Mouse (Mus musculus) right cerebral cortex, postnatal 25 days (tissue): ENCODE data around the gene Sppl3.
"Not testable (repeated sequence)": the region's sequence is repeated elsewhere in the genome, so short reads cannot be mapped to it uniquely, and the experiment has no call there.

Experiments
- DNase-seq: peaks from one replicate; pipeline ENCODE4 v3.0.0; 2022

Gene Sppl3

GRCm38 (mm10) chr5:115076144-115076901 is 65.4 kb downstream of the Sppl3 start:
- no peak for DNase-seq

GRCm38 (mm10) chr5:115081636-115082035 is 70.7 kb downstream of the Sppl3 start:
- no peak for DNase-seq

GRCm38 (mm10) chr5:115083492-115083891 is 72.6 kb downstream of the Sppl3 start:
- DNase-seq, result no peak

- DNase-seq, result no peak
Measured at GRCm38 (mm10) chr5:115085675-115086074, 74.7 kb downstream of the Sppl3 start.

- no peak for DNase-seq
Measured at GRCm38 (mm10) chr5:115089592-115090268, 78.8 kb downstream of the Sppl3 start.

GRCm38 (mm10) chr5:115091015-115091414 is 80.1 kb downstream of the Sppl3 start:
- no peak for DNase-seq

- no peak for DNase-seq
Measured at GRCm38 (mm10) chr5:115091776-115092175, 80.8 kb downstream of the Sppl3 start.

- no peak for DNase-seq
Measured at GRCm38 (mm10) chr5:115098195-115098594, 87.3 kb downstream of the Sppl3 start, which contains the start of gene Gm10401. Gene Gm10401 (minus strand): TSS chr5:115098295.

GRCm38 (mm10) chr5:115099530-115099929 is 88.6 kb downstream of the Sppl3 start:
- no peak for DNase-seq

- DNase-seq, result no peak
Measured at GRCm38 (mm10) chr5:115099991-115100390, 89.1 kb downstream of the Sppl3 start.

GRCm38 (mm10) chr5:115100473-115100872 is 89.5 kb downstream of the Sppl3 start:
- no peak for DNase-seq

- DNase-seq, result no peak
Measured at GRCm38 (mm10) chr5:115102231-115102630, 91.3 kb downstream of the Sppl3 start.

- DNase-seq, result not testable (repeated sequence)
Measured at GRCm38 (mm10) chr5:115103253-115103652, 92.3 kb downstream of the Sppl3 start.

- DNase-seq, result no peak
Measured at GRCm38 (mm10) chr5:115111156-115111555, 100.2 kb downstream of the Sppl3 start.

- DNase-seq, result no peak
Measured at GRCm38 (mm10) chr5:115113244-115113643, 102.3 kb downstream of the Sppl3 start.

GRCm38 (mm10) chr5:115114501-115114900 is 103.6 kb downstream of the Sppl3 start:
- DNase-seq, result no peak

GRCm38 (mm10) chr5:115116426-115116825 is 105.5 kb downstream of the Sppl3 start:
- DNase-seq, result no peak

- DNase-seq, result no peak
Measured at GRCm38 (mm10) chr5:115117467-115117866, 106.5 kb downstream of the Sppl3 start.

GRCm38 (mm10) chr5:115118961-115119570 is 108.1 kb downstream of the Sppl3 start, which contains the start of gene Acads:
Gene Acads (minus strand): TSS chr5:115119346.
- DNase-seq, result peak; percentile 70

GRCm38 (mm10) chr5:115120978-115121377 is 110.0 kb downstream of the Sppl3 start:
- DNase-seq, result no peak

GRCm38 (mm10) chr5:115124690-115125089 is 113.8 kb downstream of the Sppl3 start:
- DNase-seq, result no peak

GRCm38 (mm10) chr5:115125211-115125871 is 114.4 kb downstream of the Sppl3 start:
- DNase-seq, result peak; percentile 88
